Mouse (Mus musculus) heart, postnatal 25 days (tissue): ENCODE measurements at regions not wholly inside any gene's neighbourhood (a gene's known extent, or its start where the extent isn't known, plus 50 kb on each side); places are given as distances from the start of the nearest gene placed in this dataset.

Source experiments
- DNase-seq: peaks from one replicate; pipeline ENCODE4 v3.0.0; 2022; ENCODE audit warnings: low spot score
- intact Hi-C: fragments of 180-260 bp; cut with DNase I; formaldehyde crosslinking; loops from one replicate; pipeline ENCODE4 v1.15.1; 2025

GRCm38 (mm10) chr4:127648011-127648410, 290.0 kb upstream of the Gjb5 start:
- intact Hi-C loops, result no loop called here
- DNase-seq, result no peak

GRCm38 (mm10) chr4:127647189-127647588, 289.2 kb upstream of the Gjb5 start:
- intact Hi-C loops, result no loop called here
- DNase-seq, result no peak

GRCm38 (mm10) chr4:127640251-127641085, 282.5 kb upstream of the Gjb5 start:
- DNase-seq, result no peak
- intact Hi-C loops, result no loop called here

- no peak for DNase-seq
- intact Hi-C loops, result no loop called here
Observed at GRCm38 (mm10) chr4:127639765-127640164, 281.8 kb upstream of the Gjb5 start.

- no peak for DNase-seq
- intact Hi-C loops, result no loop called here
Observed at GRCm38 (mm10) chr4:127636934-127637333, 279.0 kb upstream of the Gjb5 start.

- intact Hi-C loops, result no loop called here
- DNase-seq, result no peak
Observed at GRCm38 (mm10) chr4:127635262-127635661, 277.3 kb upstream of the Gjb5 start.

GRCm38 (mm10) chr4:127619870-127620269, 261.9 kb upstream of the Gjb5 start:
- DNase-seq, result no peak
- intact Hi-C loops, result no loop called here

GRCm38 (mm10) chr4:127612761-127613160, 254.8 kb upstream of the Gjb5 start:
- DNase-seq, result no peak
- intact Hi-C loops, result loop anchor here (2.0 kb wide), 1 partner anchor 244 kb away; no protein-coding TSS in a partner anchor

GRCm38 (mm10) chr4:127600919-127601318, 242.9 kb upstream of the Gjb5 start:
- no peak for DNase-seq
- intact Hi-C loops, result no loop called here

GRCm38 (mm10) chr4:127598610-127599009, 240.6 kb upstream of the Gjb5 start:
- intact Hi-C loops, result no loop called here
- no peak for DNase-seq

- intact Hi-C loops, result no loop called here
- DNase-seq, result no peak
Observed at GRCm38 (mm10) chr4:127594081-127594480, 236.1 kb upstream of the Gjb5 start.

- intact Hi-C loops, result no loop called here
Observed at GRCm38 (mm10) chr4:127591540-127591939, 233.6 kb upstream of the Gjb5 start.

GRCm38 (mm10) chr4:127586822-127587221, 228.8 kb upstream of the Gjb5 start:
- DNase-seq, result no peak
- intact Hi-C loops, result no loop called here

More at GRCm38 (mm10) chr4:127591540-127591939, 233.6 kb upstream of the Gjb5 start:
- DNase-seq, result no peak

GRCm38 (mm10) chr4:127576521-127576920, 218.5 kb upstream of the Gjb5 start:
- intact Hi-C loops, result no loop called here
- DNase-seq, result no peak

GRCm38 (mm10) chr4:127562602-127563001, 204.6 kb upstream of the Gjb5 start:
- DNase-seq, result no peak
- intact Hi-C loops, result no loop called here

GRCm38 (mm10) chr4:127558572-127558971, 200.6 kb upstream of the Gjb5 start:
- DNase-seq, result no peak

GRCm38 (mm10) chr4:127552456-127553225, 194.7 kb upstream of the Gjb5 start:
- no peak for DNase-seq
- intact Hi-C loops, result no loop called here

More at GRCm38 (mm10) chr4:127558572-127558971, 200.6 kb upstream of the Gjb5 start:
- intact Hi-C loops, result no loop called here

GRCm38 (mm10) chr4:127549581-127549980, 191.6 kb upstream of the Gjb5 start:
- intact Hi-C loops, result no loop called here
- no peak for DNase-seq

- intact Hi-C loops, result no loop called here
- no peak for DNase-seq
Observed at GRCm38 (mm10) chr4:127549018-127549417, 191.0 kb upstream of the Gjb5 start.

GRCm38 (mm10) chr4:127545106-127545505, 187.1 kb upstream of the Gjb5 start:
- intact Hi-C loops, result no loop called here
- DNase-seq, result no peak

- intact Hi-C loops, result no loop called here
- no peak for DNase-seq
Observed at GRCm38 (mm10) chr4:127543276-127543675, 185.3 kb upstream of the Gjb5 start.
